Mouse (Mus musculus) G1E-ER4 (cell line): ENCODE measurements around the gene Pagr1b. TPM values are rescaled to one million over a fixed set of nuclear protein-coding genes. Genes with fewer than 3 reads are reported as not detected.

Source experiments
- GATA1 ChIP-seq: IDR thresholded peaks from one replicate; pipeline ENCODE4 v1.8.0; 2012; ENCODE audit warnings: low read length, inconsistent platforms
- polyA plus RNA-seq: library from polyadenylated mRNA; stranded (reverse); fragments of >175 nt; gene quantifications from 2 replicates; pipeline ENCODE4 v1.2.3, GENCODE M21; 2012

Gene Pagr1b
- polyA plus RNA-seq, 1 experiment, result 4.9 TPM

GRCm38 (mm10) chr7:126984667-126985444, 31.4 kb downstream of the Pagr1b start:
- TF ChIP-seq GATA1, result no peak

DNA sequence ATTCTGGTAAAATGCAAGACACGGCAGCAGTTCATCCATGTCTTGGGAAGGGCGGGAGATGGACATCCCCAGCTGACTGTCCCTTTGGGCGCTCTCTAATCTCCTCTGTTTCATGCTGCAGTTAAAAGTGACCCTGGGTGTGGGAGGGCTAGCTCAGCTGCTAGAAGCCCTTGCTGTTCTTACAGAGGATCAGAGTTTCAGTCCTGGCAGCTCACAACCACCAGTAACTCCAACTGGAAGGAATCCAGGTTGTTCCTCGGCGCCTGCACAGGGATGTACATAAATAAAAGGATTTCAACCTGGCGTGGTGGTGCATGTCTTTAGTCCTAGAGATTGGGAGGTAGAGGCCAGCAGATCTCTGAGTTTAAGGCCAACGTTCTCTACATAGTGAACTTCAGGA, 33.2 kb downstream of the Pagr1b start:
- no peak for TF ChIP-seq GATA1

GRCm38 (mm10) chr7:126982054-126982453, 34.2 kb downstream of the Pagr1b start:
- TF ChIP-seq GATA1, result no peak

GRCm38 (mm10) chr7:126981601-126982000, 34.7 kb downstream of the Pagr1b start:
- TF ChIP-seq GATA1, result no peak

- TF ChIP-seq GATA1, result no peak
Observed at GRCm38 (mm10) chr7:126978841-126979240, 37.4 kb downstream of the Pagr1b start.

GRCm38 (mm10) chr7:126976878-126977459, 39.3 kb downstream of the Pagr1b start:
- no peak for TF ChIP-seq GATA1

DNA sequence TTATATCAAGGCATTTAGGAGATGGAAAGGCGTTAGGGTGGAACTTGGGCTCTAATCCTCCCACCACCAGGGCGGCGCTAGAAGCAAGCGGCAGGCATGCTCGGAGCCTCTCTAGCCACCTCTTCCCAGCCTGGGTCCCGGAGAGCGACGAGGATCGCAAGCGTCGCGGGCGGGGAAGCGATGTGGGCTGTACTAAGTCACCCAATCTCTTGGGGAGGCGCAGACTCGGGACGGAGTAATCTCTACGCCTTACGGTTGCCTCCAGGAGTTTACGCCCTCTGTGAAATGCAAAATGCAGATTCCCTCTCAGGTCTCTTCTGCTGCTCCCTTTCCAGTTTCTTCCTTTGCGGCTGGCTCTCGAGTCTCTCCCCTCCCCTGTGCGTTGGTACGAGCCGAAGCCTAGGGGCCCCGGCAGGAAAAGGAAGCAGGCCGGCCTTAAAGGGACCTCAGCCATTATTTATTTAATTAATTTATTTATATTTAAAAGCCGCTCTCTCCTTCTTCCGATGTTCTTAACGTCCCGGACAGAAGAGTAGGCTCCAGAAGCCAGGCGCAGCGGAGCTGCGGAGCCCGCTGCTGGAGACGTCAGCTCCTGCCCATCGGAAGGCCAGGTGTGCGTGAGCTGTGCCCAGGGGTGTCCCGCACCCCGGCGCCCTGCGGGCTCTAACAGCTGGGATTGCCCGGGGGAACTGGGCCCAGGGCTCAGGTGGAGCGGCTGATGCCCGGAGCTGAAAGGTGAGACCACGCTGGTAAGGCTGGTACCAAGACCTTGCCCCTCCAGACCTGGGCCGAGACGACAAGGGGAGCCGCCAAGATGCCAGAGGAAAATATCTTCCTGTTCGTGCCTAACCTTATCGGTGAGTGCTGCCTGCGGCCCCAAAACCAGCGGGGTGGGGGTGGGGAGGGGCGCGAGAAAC, 40.1 kb downstream of the Pagr1b start, which contains the start of gene Cdiptos:
Gene Cdiptos, minus strand, starts transcription at position 149 of the 917 bp plus-strand sequence.
- no peak for TF ChIP-seq GATA1

DNA sequence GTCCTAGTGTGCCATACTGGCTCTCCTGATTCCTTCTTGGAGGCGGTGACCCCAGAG, 40.6 kb downstream of the Pagr1b start, which contains the start of gene Cdipt:
Gene Cdipt, plus strand, starts transcription at position 22 of the 57 bp plus-strand sequence.
- no peak for TF ChIP-seq GATA1

DNA sequence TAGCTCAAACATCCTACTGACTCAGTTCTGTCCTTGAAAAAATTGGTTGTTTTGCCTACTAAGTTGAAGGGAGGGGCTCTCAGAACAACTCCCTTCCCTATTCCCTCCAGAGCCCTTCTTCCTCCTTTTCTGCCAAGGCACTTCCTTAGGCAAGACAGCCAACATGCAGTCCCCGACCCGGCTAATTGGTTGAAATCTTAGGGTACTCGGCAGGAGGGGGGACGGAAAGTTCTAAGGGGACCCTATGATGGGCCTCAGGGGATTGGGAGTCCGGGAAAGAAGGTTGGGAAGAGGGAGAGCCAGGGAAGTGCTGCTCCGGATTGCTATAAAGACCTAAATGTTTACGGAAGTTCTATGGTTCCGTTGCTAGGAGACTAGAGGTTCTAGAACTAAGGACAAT, 40.8 kb downstream of the Pagr1b start:
- TF ChIP-seq GATA1, result no peak

DNA sequence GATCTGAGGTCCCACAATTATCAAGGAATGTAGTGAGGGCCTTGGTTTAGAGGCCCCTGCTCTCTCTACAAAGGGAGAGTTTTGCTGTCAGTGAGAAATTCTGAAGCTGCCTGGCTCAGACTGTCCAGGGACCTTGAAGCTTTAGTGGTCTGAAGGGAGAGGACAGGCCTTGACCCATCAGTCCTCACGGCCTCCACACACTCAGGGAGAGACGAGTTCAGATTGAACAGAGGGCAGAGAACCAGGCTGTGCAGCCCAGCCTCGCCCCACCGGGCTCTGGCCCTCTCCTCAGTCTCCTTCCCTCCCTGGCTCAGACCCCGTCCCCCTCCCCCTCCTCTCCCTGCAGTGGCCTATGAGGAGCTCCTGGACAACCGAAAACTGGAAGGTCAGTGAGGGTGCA, 48.9 kb downstream of the Pagr1b start:
- no peak for TF ChIP-seq GATA1

DNA sequence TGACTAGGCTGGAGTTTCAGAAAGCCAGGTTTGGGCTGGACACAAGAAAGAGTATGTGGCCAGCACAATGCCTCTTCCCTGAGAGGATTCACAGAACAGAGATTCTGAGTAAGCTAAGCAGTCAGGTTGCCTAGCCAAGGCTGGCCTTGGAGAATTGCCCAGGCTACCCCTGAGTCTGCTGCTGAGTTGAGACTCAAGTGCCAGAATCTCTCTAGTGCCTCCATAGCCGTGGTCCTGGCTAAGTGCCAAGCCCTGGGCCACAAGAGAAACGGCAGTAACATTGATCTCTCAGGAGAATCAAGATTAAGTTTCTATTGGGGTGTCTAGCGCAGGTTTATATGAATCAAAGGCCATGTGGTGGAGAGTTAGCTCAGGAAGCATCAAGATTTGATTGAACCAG, 50.7 kb downstream of the Pagr1b start:
- no peak for TF ChIP-seq GATA1

GRCm38 (mm10) chr7:126963548-126964286, 52.6 kb downstream of the Pagr1b start:
- TF ChIP-seq GATA1, result no peak

DNA sequence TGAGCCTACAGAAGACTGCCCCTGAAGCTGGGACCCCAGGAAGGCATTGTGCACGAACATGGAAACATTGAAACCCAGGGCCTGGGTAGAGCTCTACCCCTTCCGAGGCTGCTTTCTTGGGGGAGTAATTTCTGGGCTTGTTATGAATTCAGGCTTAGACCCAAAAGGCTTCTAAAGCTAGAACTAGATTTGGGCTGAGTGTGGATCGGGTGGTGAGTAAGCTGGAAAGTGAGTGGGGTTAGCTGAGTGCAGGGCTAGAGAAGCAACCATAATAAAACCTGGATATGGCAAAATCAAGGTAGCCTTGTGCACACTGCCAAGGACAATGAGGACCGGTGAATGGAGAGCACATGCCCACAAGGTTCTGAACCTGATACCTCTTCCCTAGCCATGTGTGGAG, 54.3 kb downstream of the Pagr1b start:
- no peak for TF ChIP-seq GATA1

DNA sequence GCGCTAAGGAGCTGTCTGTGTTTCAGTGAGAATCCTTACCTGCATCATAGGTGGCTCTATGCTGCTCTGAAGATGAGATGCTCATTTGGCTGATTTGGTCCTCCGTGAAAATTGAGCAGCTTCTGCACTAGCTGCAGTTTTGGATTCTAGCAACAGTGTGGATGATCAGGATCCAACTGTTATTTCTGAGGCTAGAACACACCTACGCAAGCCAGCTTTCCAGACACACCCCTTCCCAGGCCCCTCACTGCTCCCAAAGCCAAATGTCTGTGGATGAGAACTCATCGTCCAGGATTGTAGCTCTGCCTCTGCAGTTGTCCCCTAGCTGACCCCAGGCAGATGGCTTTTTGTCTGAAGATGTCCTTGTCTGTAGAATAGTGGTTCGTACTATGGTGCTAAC, 55.2 kb downstream of the Pagr1b start:
- TF ChIP-seq GATA1, result no peak

DNA sequence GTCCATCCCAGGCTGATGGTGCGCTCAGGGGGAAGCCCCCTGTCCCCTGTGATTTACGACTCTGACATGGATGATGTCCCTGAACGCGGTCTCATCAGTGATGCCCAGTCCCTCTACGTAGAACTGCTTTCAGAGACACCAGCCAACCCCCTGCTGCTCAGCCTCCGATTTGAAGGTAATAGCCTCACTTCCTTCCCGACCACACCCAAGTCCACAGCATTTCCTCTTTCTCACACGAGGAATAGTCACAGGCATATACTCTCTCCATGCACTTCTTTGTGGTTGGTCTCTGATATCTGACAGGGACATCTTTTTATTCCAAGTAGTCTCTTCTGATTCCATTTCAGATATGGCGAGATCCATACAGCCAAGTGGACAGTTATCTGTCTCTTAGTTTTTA, 56.5 kb downstream of the Pagr1b start:
- no peak for TF ChIP-seq GATA1

GRCm38 (mm10) chr7:126955125-126955524, 61.2 kb downstream of the Pagr1b start:
- TF ChIP-seq GATA1, result no peak
